Mouse (Mus musculus): ENCODE results near the gene Prkar1b. TPM values are rescaled to one million over a fixed set of nuclear protein-coding genes. Genes with fewer than 3 reads are reported as not detected.

The Prkar1b gene
- polyA plus RNA-seq, 1 experiment from 2014 or later: 50.4 TPM

GRCm38 (mm10) chr5:139171929-139172328 lies 22.1 kb upstream of the Prkar1b start:
- H3K4me2 ChIP-seq (replicated peaks): no peak overlapping the region
- H3K9ac ChIP-seq (replicated peaks): no peak overlapping the region
- H3K27ac ChIP-seq (replicated peaks): no peak overlapping the region
- H3K4me3 ChIP-seq: no peak overlapping the region
- peaks cover 81% of the 10 kb centered on the region for H3K36me3 ChIP-seq
- no peak for ATAC-seq (ENCODE audit: low FRiP score, low read depth)
- 90% methylated on average over 4 of the region's 4 CpGs for WGBS
- H3K4me1 ChIP-seq: no peaks in the 10 kb centered on the region
- H3K27me3 ChIP-seq: no peaks in the 10 kb centered on the region
- no peaks in the 10 kb centered on the region for H3K9me3 ChIP-seq

- no peak overlapping the region for H3K4me2 ChIP-seq (replicated peaks)
- ATAC-seq (ENCODE audit: low FRiP score, low read depth): no peak
- no peak overlapping the region for H3K27ac ChIP-seq (replicated peaks)
- no peaks in the 10 kb centered on the region for H3K27me3 ChIP-seq
- H3K4me3 ChIP-seq: no peak overlapping the region
- H3K9ac ChIP-seq (replicated peaks): no peak overlapping the region
- 86% methylated on average over 1 of the region's 1 CpGs for WGBS
- no peaks in the 10 kb centered on the region for H3K9me3 ChIP-seq
- H3K4me1 ChIP-seq: no peaks in the 10 kb centered on the region
- peaks cover 79% of the 10 kb centered on the region for H3K36me3 ChIP-seq
These were observed 17.7 kb upstream of the Prkar1b start for GRCm38 (mm10) chr5:139167548-139167947.

- H3K9ac ChIP-seq (replicated peaks): no peak overlapping the region
- no peaks in the 10 kb centered on the region for H3K4me1 ChIP-seq
- WGBS: 89% methylated on average over 6 of the region's 6 CpGs
- peaks cover 80% of the 10 kb centered on the region for H3K36me3 ChIP-seq
- H3K4me3 ChIP-seq: no peak overlapping the region
- H3K27ac ChIP-seq (replicated peaks): no peak overlapping the region
- H3K9me3 ChIP-seq: no peaks in the 10 kb centered on the region
- H3K4me2 ChIP-seq (replicated peaks): no peak overlapping the region
- H3K27me3 ChIP-seq: no peaks in the 10 kb centered on the region
- ATAC-seq (ENCODE audit: low FRiP score, low read depth): no peak
These were observed 17.1 kb upstream of the Prkar1b start for GRCm38 (mm10) chr5:139166781-139167361.

GRCm38 (mm10) chr5:139161632-139162031 lies 11.8 kb upstream of the Prkar1b start:
- 95% methylated on average over 10 of the region's 10 CpGs for WGBS
- no peaks in the 10 kb centered on the region for H3K27me3 ChIP-seq
- H3K4me1 ChIP-seq: no peaks in the 10 kb centered on the region
- H3K36me3 ChIP-seq: peaks cover 55% of the 10 kb centered on the region
- no peak overlapping the region for H3K27ac ChIP-seq (replicated peaks)
- H3K4me3 ChIP-seq: no peak overlapping the region
- ATAC-seq (ENCODE audit: low FRiP score, low read depth): no peak
- H3K9ac ChIP-seq (replicated peaks): no peak overlapping the region
- H3K9me3 ChIP-seq: no peaks in the 10 kb centered on the region
- H3K4me2 ChIP-seq (replicated peaks): no peak overlapping the region

- Histone ChIP-seq H3K9me3 (no peaks in the 10 kb centered on the region), H3K9ac (replicated peaks) (no peak overlapping the region), H3K36me3 (peaks cover 55% of the 10 kb centered on the region), H3K4me3 (no peak overlapping the region), H3K27ac (replicated peaks) (no peak overlapping the region), H3K4me1 (no peaks in the 10 kb centered on the region), H3K27me3 (no peaks in the 10 kb centered on the region), H3K4me2 (replicated peaks) (no peak overlapping the region)
- 89% methylated on average over 8 of the region's 8 CpGs for WGBS
- ATAC-seq (ENCODE audit: low FRiP score, low read depth): no peak
These were observed 11.1 kb upstream of the Prkar1b start for GRCm38 (mm10) chr5:139160899-139161298.

- Histone ChIP-seq H3K9me3 (no peaks in the 10 kb centered on the region), H3K4me3 (peak overlapping the region; percentile 98), H3K36me3 (peaks cover 36% of the 10 kb centered on the region), H3K27ac (replicated peaks) (peak overlapping the region; percentile 56), H3K4me1 (peaks cover 17% of the 10 kb centered on the region), H3K9ac (replicated peaks) (peak overlapping the region; percentile 87), H3K4me2 (replicated peaks) (peak overlapping the region; percentile 97), H3K27me3 (no peaks in the 10 kb centered on the region)
- WGBS: under 1% methylated on average over 44 of the region's 45 CpGs
- peak; percentile 24 for ATAC-seq (ENCODE audit: low FRiP score, low read depth)
These were observed 816 bp upstream of the Prkar1b start for GRCm38 (mm10) chr5:139150603-139151031.

- Histone ChIP-seq H3K27ac (replicated peaks) (peak overlapping the region; percentile 79), H3K36me3 (peaks cover 21% of the 10 kb centered on the region), H3K27me3 (no peaks in the 10 kb centered on the region), H3K9me3 (0 out of 2 replicates have a peak, but pooled peaks cover 2% of the 10 kb centered on the region), H3K4me2 (replicated peaks) (peak overlapping the region; percentile 97), H3K4me3 (peak overlapping the region; percentile 98), H3K4me1 (peaks cover 17% of the 10 kb centered on the region), H3K9ac (replicated peaks) (no peak overlapping the region; the same call in 1 of the 2 replicates)
- ATAC-seq (ENCODE audit: low FRiP score, low read depth): peak; percentile 67
- WGBS: 30% methylated on average over 11 of the region's 11 CpGs
These were observed 662 bp downstream of the Prkar1b start for GRCm38 (mm10) chr5:139149006-139149672.

GRCm38 (mm10) chr5:139147178-139148078 lies 2.4 kb downstream of the Prkar1b start:
- Histone ChIP-seq H3K4me1 (peaks cover 17% of the 10 kb centered on the region), H3K4me2 (replicated peaks) (no peak overlapping the region), H3K27ac (replicated peaks) (no peak overlapping the region), H3K27me3 (no peaks in the 10 kb centered on the region), H3K9ac (replicated peaks) (no peak overlapping the region), H3K9me3 (0 out of 2 replicates have a peak, but pooled peaks cover 2% of the 10 kb centered on the region), H3K4me3 (no peak overlapping the region), H3K36me3 (peaks cover 4% of the 10 kb centered on the region)
- WGBS: 92% methylated on average over 14 of the region's 14 CpGs
- no peak for ATAC-seq (ENCODE audit: low FRiP score, low read depth)

GRCm38 (mm10) chr5:139146476-139147075 lies 3.2 kb downstream of the Prkar1b start:
- Histone ChIP-seq H3K9me3 (0 out of 2 replicates have a peak, but pooled peaks cover 2% of the 10 kb centered on the region), H3K27ac (replicated peaks) (no peak overlapping the region), H3K4me1 (peaks cover 15% of the 10 kb centered on the region), H3K4me2 (replicated peaks) (no peak overlapping the region), H3K9ac (replicated peaks) (no peak overlapping the region), H3K27me3 (no peaks in the 10 kb centered on the region), H3K4me3 (no peak overlapping the region), H3K36me3 (no peaks in the 10 kb centered on the region)
- 92% methylated on average over 11 of the region's 11 CpGs for WGBS
- ATAC-seq (ENCODE audit: low FRiP score, low read depth): no peak

- no peaks in the 10 kb centered on the region for H3K27me3 ChIP-seq
- WGBS: 94% methylated on average over 4 of the region's 4 CpGs
These were observed 4.1 kb downstream of the Prkar1b start for GRCm38 (mm10) chr5:139145726-139146125.

GRCm38 (mm10) chr5:139143890-139144289 lies 5.9 kb downstream of the Prkar1b start:
- Histone ChIP-seq H3K4me3 (no peak overlapping the region), H3K9ac (replicated peaks) (no peak overlapping the region), H3K27me3 (no peaks in the 10 kb centered on the region), H3K36me3 (no peaks in the 10 kb centered on the region), H3K4me2 (replicated peaks) (no peak overlapping the region), H3K4me1 (0 out of 2 replicates have a peak, but pooled peaks cover under 1% of the 10 kb centered on the region), H3K9me3 (0 out of 2 replicates have a peak, but pooled peaks cover 2% of the 10 kb centered on the region), H3K27ac (replicated peaks) (no peak overlapping the region)
- ATAC-seq (ENCODE audit: low FRiP score, low read depth): no peak
- 81% methylated on average over 3 of the region's 3 CpGs for WGBS

More at GRCm38 (mm10) chr5:139145726-139146125, 4.1 kb downstream of the Prkar1b start:
- ATAC-seq (ENCODE audit: low FRiP score, low read depth): no peak
- Histone ChIP-seq H3K9ac (replicated peaks) (no peak overlapping the region), H3K4me1 (peaks cover 6% of the 10 kb centered on the region), H3K36me3 (no peaks in the 10 kb centered on the region), H3K27ac (replicated peaks) (no peak overlapping the region), H3K4me2 (replicated peaks) (no peak overlapping the region), H3K4me3 (no peak overlapping the region), H3K9me3 (0 out of 2 replicates have a peak, but pooled peaks cover 2% of the 10 kb centered on the region)

Measured in midbrain, embryonic 12.5 days (tissue).